Mouse (Mus musculus) MEL (cell line): ENCODE measurements around the gene Ano6.

ENCODE experiments used
- CTCF ChIP-seq, 3 experiments: IDR thresholded peaks in 2 of 3; conservative IDR thresholded peaks in 1 of 3; 2 replicates each; pipeline ENCODE4 v1.5.1; 2011 to 2012; ENCODE audit warnings: low read length in 3 of 3, low read depth in 2 of 3, mild to moderate bottlenecking in 2 of 3, improper control_type of control experiment in 1 of 3, inconsistent platforms in 1 of 3, mixed read lengths in 1 of 3, moderate library complexity in 1 of 3; ENCODE audit not compliant: control insufficient read depth in 1 of 3, insufficient read depth in 1 of 3, poor library complexity in 1 of 3, severe bottlenecking in 1 of 3
- E2F4 ChIP-seq: IDR thresholded peaks from 2 replicates; pipeline ENCODE4 v1.6.1; 2011; ENCODE audit warnings: low read depth, low read length, improper control_type of control experiment, borderline replicate concordance
- ELF1 ChIP-seq: IDR thresholded peaks from 2 replicates; pipeline ENCODE4 v1.6.1; 2014; ENCODE audit warnings: low read depth, mild to moderate bottlenecking, inconsistent platforms, low read length, improper control_type of control experiment, moderate library complexity
- EP300 ChIP-seq, 2 experiments: IDR thresholded peaks; 2 replicates each; pipeline ENCODE4 v1.6.1; 2011; ENCODE audit warnings: improper control_type of control experiment in 2 of 2, low read length in 2 of 2, low read depth in 1 of 2, mild to moderate bottlenecking in 1 of 2
- GATA1 ChIP-seq: IDR thresholded peaks from 2 replicates; pipeline ENCODE4 v1.6.1; 2011; ENCODE audit warnings: low read depth, low read length, improper control_type of control experiment
- HCFC1 ChIP-seq: IDR thresholded peaks from 2 replicates; pipeline ENCODE4 v1.6.1; 2012; ENCODE audit warnings: low read depth, mild to moderate bottlenecking, inconsistent platforms, low read length, improper control_type of control experiment, moderate library complexity
- JUND ChIP-seq: IDR thresholded peaks from 2 replicates; pipeline ENCODE4 v1.6.1; 2011; ENCODE audit warnings: low read depth, mild to moderate bottlenecking, improper control_type of control experiment, low read length
- MYC ChIP-seq: IDR thresholded peaks from 2 replicates; pipeline ENCODE4 v1.6.1; 2011; ENCODE audit warnings: low read depth, mild to moderate bottlenecking, low read length, improper control_type of control experiment, moderate library complexity
- NRF1 ChIP-seq: IDR thresholded peaks from 2 replicates; pipeline ENCODE4 v1.6.1; 2014; ENCODE audit warnings: low read depth, mild to moderate bottlenecking, inconsistent platforms, low read length, improper control_type of control experiment, moderate library complexity; ENCODE audit not compliant: poor library complexity, insufficient read depth, severe bottlenecking
- POLR2A ChIP-seq, 2 experiments: IDR thresholded peaks; 2 replicates each; pipeline ENCODE4 v1.6.1; 2011 to 2012; ENCODE audit warnings: low read length in 2 of 2, mild to moderate bottlenecking in 2 of 2, control low read depth in 1 of 2, improper control_type of control experiment in 1 of 2, low read depth in 1 of 2, moderate library complexity in 1 of 2; ENCODE audit not compliant: control insufficient read depth in 1 of 2, insufficient read depth in 1 of 2, poor library complexity in 1 of 2
- POLR2AphosphoS2 ChIP-seq: IDR thresholded peaks from 2 replicates; pipeline ENCODE4 v1.6.1; 2011; ENCODE audit warnings: low read length, improper control_type of control experiment
- POLR2AphosphoS5 ChIP-seq: IDR thresholded peaks from 2 replicates; pipeline ENCODE4 v1.6.1; 2012; ENCODE audit warnings: low read depth, borderline replicate concordance, mild to moderate bottlenecking, inconsistent platforms, low read length, moderate library complexity, mixed read lengths
- TAL1 ChIP-seq: IDR thresholded peaks from 2 replicates; pipeline ENCODE4 v1.6.1; 2012; ENCODE audit warnings: mild to moderate bottlenecking, inconsistent platforms, low read length, moderate library complexity, mixed read lengths
- TCF12 ChIP-seq: IDR thresholded peaks from 2 replicates; pipeline ENCODE4 v1.6.1; 2014; ENCODE audit warnings: low read depth, mild to moderate bottlenecking, inconsistent platforms, low read length, improper control_type of control experiment, moderate library complexity

- TF ChIP-seq TAL1, result no peak
- no peak for TF ChIP-seq EP300 (IDR thresholded peaks at IDR 0.05; ENCODE audit: low read depth in 1 of 2, low read length in 2 of 2)
- no peak for TF ChIP-seq CTCF (IDR thresholded peaks at IDR 0.05 in 2 of 3, conservative IDR thresholded peaks at IDR 0.05 in 1 of 3; ENCODE audit: control insufficient read depth in 1 of 3, insufficient read depth in 1 of 3, low read depth in 2 of 3, low read length in 3 of 3, poor library complexity in 1 of 3, severe bottlenecking in 1 of 3)
- TF ChIP-seq GATA1, result no peak
- TF ChIP-seq TCF12, result no peak
- no peak for TF ChIP-seq E2F4
- no peak for TF ChIP-seq POLR2AphosphoS2
- no peak for TF ChIP-seq HCFC1
- TF ChIP-seq POLR2A (IDR thresholded peaks at IDR 0.05; ENCODE audit: control insufficient read depth in 1 of 2, insufficient read depth in 1 of 2, low read depth in 1 of 2, low read length in 2 of 2, poor library complexity in 1 of 2), result no peak
- TF ChIP-seq MYC, result no peak
- no peak for TF ChIP-seq NRF1
- no peak for TF ChIP-seq POLR2AphosphoS5
- TF ChIP-seq ELF1, result no peak
- no peak for TF ChIP-seq JUND
Measured at GRCm38 (mm10) chr15:95829553-95830205, 39.0 kb downstream of the Ano6 start.
